Mouse (Mus musculus) hindbrain, embryonic 14.5 days (tissue): ENCODE results near the gene Ccdc28b. TPM values are rescaled to one million over a fixed set of nuclear protein-coding genes. Genes with fewer than 3 reads are reported as not detected.

Experiments
- ATAC-seq: fragments of 200-750 bp; cut with Nextera tagmentation; 2 replicates; pipeline ENCODE4 v1.8.0; 2017; ENCODE audit warnings: moderate number of reproducible peaks, mild to moderate bottlenecking, moderate TSS enrichment, moderate library complexity; ENCODE audit not compliant: low FRiP score
- DNase-seq: peaks from one replicate; pipeline ENCODE4 v3.0.0-alpha.2; 2015; ENCODE audit warnings: low spot score
- H3K27ac ChIP-seq: fragments of 300-500 bp; sonication (generic); 2 replicates; pipeline ENCODE4 v1.5.1; 2014; ENCODE audit warnings: mild to moderate bottlenecking, moderate library complexity
- H3K27me3 ChIP-seq: fragments of 300-500 bp; sonication (generic); 2 replicates; pipeline ENCODE4 v1.6.1; 2014; ENCODE audit warnings: mild to moderate bottlenecking, low read length, mixed read lengths; ENCODE audit not compliant: control insufficient read depth, insufficient read depth
- H3K36me3 ChIP-seq: fragments of 300-500 bp; sonication (generic); replicated peaks from 2 replicates; pipeline ENCODE4 v1.6.1; 2014; ENCODE audit not compliant: control insufficient read depth, insufficient read depth
- H3K4me1 ChIP-seq: fragments of 300-500 bp; sonication (generic); replicated peaks from 2 replicates; pipeline ENCODE4 v1.6.1; 2014; ENCODE audit warnings: antibody characterized with exemption, low read length, mixed read lengths; ENCODE audit not compliant: control insufficient read depth, insufficient read depth
- H3K4me2 ChIP-seq: fragments of 300-500 bp; sonication (generic); replicated peaks from 2 replicates; pipeline ENCODE4 v1.6.1; 2014; ENCODE audit warnings: mild to moderate bottlenecking, moderate library complexity
- H3K4me3 ChIP-seq: fragments of 300-500 bp; sonication (generic); replicated peaks from 2 replicates; pipeline ENCODE4 v1.5.1; 2014; ENCODE audit warnings: mild to moderate bottlenecking, low read length
- H3K9ac ChIP-seq: fragments of 300-500 bp; sonication (generic); 2 replicates; pipeline ENCODE4 v1.6.1; 2014
- H3K9me3 ChIP-seq: fragments of 300-500 bp; sonication (generic); 2 replicates; pipeline ENCODE4 v1.6.1; 2016; ENCODE audit warnings: low read length; ENCODE audit not compliant: control insufficient read depth
- WGBS: fragments of 180-500 bp; shearing (Covaris S2); extraction: QIAGEN DNeasy Blood & Tissue Kit; methylation state at CpG from one replicate; pipeline ENCODE4 v1.1.7; 2014; 5-methylcytosine and 5-hydroxymethylcytosine counted together
- polyA plus RNA-seq: library from polyadenylated mRNA; unstranded; fragments of >200 nt; fragmentation: Nextera tagmentation; extraction: Ambion mirVana; gene quantifications from 2 replicates; pipeline ENCODE4 v1.2.1, GENCODE M21; 2014

The Ccdc28b gene
- polyA plus RNA-seq, 1 experiment from 2014 or later: 128 TPM

DNA sequence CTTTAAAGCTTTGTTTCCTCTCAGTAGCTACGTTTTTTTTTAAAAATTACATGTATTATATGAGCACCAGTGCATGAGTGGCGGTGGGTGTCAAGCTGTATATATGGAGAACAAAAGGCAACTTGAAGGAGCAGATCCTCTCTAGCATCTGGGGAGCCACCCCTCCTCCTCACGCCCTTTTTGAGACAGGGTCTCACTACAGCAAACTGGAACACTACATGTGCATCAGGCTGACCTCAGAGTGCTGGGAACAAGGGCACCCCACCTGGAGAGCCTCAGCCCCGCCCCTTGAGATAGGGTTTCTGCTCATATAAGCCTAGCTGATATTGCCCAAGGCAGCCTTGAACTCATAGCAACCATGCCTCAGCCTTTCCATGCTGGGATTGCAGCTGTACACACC lies 1.7 kb upstream of the Ccdc28b start:
- 46% methylated on average over 4 of the region's 4 CpGs for WGBS
- ATAC-seq: no peak
- peaks cover 32% of the 10 kb centered on the region for H3K4me1 ChIP-seq
- H3K27ac ChIP-seq: peak overlapping the region; percentile 94
- peak overlapping the region; percentile 82 for H3K4me2 ChIP-seq
- peaks cover 47% of the 10 kb centered on the region for H3K36me3 ChIP-seq
- no peaks in the 10 kb centered on the region for H3K27me3 ChIP-seq
- H3K9ac ChIP-seq: peak overlapping the region; percentile 48
- H3K9me3 ChIP-seq: no peaks in the 10 kb centered on the region
- H3K4me3 ChIP-seq: no peak overlapping the region; the same call in 1 of the 2 replicates
- DNase-seq: no peak

DNA sequence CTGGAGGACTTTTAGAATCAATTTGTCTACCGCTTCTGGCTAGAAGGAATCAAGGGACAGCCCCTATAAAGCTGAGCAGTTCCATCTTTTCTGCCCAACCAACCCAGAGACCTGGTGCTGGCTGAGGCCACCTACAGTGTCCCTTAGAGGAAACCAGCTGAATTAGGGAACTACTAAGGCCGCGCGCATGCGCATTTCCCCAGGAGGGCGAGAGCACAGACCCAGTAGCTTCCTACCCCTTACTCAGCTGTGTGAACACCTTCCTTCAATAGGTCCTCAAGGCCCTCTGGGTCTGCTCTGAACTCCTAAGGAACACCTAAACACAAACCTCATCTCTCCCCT lies 1.3 kb upstream of the Ccdc28b start:
- Histone ChIP-seq H3K9ac (peak overlapping the region; percentile 48), H3K27ac (peak overlapping the region; percentile 94), H3K36me3 (peaks cover 42% of the 10 kb centered on the region), H3K27me3 (no peaks in the 10 kb centered on the region), H3K4me2 (peak overlapping the region; percentile 82), H3K4me1 (peaks cover 32% of the 10 kb centered on the region), H3K9me3 (no peaks in the 10 kb centered on the region), H3K4me3 (peak overlapping the region; percentile 49)
- DNase-seq (peak; percentile 65), ATAC-seq (no peak)
- 0% methylated on average over 6 of the region's 6 CpGs for WGBS

DNA sequence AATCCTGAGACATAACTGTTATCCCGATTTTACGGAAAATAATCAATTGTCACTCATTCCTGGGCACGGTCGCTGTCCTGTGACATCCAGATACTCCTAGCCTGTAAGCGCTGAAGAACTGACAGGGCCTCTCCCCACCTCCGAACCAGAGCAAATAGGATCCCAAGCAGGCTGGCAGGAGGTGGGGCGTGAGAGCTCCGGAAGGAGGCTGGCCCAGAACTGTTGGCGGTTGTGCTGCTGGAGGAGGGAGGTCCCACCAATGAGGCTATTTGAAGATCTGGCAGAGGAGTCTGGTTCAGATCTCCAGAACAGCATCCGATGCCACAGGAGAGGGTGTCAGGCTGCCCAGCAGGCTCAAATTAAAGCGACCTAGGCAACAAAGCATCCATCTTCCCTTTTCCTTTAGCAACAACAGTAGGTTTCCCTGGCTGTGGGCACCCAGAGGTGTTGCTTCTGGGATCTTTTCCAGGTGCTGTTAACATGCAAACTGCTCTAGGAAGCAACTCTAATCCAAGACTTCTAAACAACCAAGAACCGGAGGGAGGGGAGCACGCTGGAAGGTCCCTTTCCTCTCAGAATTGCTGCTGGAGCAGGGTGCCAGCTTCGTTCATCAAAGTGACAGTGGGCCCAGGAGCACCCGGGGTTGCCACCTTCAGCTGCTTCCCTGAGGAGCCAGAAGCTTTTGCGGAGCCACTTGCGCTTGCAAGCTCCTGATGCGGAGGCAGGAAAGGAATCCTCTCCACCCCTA lies 708 bp upstream of the Ccdc28b start:
- Histone ChIP-seq H3K9ac (peak overlapping the region; percentile 66), H3K36me3 (peaks cover 36% of the 10 kb centered on the region), H3K9me3 (no peaks in the 10 kb centered on the region), H3K4me3 (peak overlapping the region; percentile 49), H3K27ac (peak overlapping the region; percentile 94), H3K27me3 (no peaks in the 10 kb centered on the region), H3K4me2 (peak overlapping the region; percentile 82), H3K4me1 (peaks cover 32% of the 10 kb centered on the region)
- under 1% methylated on average over 18 of the region's 18 CpGs for WGBS
- ATAC-seq (peak; percentile 93), DNase-seq (peak; percentile 84)

DNA sequence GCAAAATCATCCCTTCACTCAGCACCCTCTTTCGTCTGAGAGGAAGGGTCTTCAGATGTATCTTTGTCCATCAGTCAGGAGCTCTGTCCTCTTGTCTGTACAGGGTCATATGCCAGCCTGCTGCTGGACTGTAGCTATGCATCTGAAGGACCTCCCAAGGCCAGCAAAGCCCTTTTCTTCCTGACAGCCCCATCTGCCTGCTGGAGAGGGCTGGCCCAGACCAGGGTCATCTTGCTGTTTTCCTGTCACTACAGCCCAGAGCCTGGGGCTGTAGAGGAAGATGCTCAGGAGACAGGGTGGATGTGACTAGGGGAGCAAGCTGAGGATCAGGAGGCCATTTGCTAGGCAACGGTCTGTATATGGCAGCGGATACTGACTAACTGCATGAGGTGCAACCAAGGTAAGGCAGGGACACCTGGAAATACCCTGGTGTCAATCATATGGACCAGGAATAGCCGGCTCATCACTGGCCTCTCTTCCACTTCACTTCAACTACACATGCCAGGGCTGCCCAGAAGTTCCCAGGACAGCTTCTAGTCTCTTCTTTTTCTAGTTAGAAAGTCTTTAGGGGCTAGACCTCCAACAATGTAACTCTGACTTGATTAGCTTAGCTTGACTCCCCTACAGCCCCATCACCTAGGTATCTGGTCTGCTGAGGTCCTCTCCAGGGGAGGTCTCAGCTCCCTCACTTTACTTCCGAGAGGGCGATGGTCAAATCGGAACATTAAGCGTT lies 778 bp downstream of the Ccdc28b start:
- Histone ChIP-seq H3K4me3 (peak overlapping the region; percentile 49), H3K4me2 (peak overlapping the region; percentile 82), H3K9me3 (no peaks in the 10 kb centered on the region), H3K9ac (peak overlapping the region; percentile 66), H3K36me3 (peaks cover 22% of the 10 kb centered on the region), H3K27me3 (no peaks in the 10 kb centered on the region), H3K4me1 (peaks cover 37% of the 10 kb centered on the region), H3K27ac (peak overlapping the region; percentile 94)
- ATAC-seq: no peak
- 18% methylated on average over 8 of the region's 8 CpGs for WGBS
- no peak for DNase-seq

DNA sequence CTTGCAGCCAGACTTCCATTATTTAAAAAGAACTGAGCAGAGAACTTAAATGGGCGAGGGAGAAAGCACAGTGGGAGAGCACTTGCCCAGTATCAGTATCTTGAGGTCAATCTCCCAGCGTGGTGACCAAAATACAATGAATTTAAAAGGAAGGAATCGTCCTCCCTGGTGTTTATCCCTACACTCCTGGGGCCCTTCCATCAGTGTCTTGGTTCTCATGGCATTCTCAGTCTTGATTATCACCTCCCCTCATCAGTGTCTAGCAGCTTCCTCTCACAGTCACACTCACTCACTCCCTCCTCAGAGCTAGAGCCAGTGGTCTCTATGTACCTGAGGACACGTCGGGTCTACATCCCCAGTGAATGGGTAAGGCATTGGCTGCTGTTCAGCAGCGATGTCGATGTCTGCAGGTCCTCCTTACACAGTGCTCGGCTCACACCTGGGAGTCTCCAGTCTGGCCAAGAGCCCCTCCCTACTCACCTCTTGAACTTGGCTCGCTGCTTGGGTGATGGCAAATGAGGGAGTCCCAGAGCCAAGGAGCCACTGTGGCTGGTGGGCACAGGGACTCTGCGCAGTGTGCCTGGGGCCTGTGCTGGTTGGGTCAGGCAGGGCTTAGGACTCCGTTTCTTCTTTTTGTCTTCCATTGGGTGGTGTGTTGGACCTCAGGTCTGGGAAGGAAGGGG lies 1.5 kb downstream of the Ccdc28b start:
- DNase-seq (no peak), ATAC-seq (no peak)
- Histone ChIP-seq H3K36me3 (peaks cover 17% of the 10 kb centered on the region), H3K27me3 (no peaks in the 10 kb centered on the region), H3K9ac (peak overlapping the region; percentile 66), H3K4me2 (peak overlapping the region; percentile 82), H3K27ac (peak overlapping the region; percentile 94), H3K4me1 (peaks cover 41% of the 10 kb centered on the region), H3K4me3 (peak overlapping the region; percentile 49), H3K9me3 (no peaks in the 10 kb centered on the region)
- 80% methylated on average over 11 of the region's 11 CpGs for WGBS

DNA sequence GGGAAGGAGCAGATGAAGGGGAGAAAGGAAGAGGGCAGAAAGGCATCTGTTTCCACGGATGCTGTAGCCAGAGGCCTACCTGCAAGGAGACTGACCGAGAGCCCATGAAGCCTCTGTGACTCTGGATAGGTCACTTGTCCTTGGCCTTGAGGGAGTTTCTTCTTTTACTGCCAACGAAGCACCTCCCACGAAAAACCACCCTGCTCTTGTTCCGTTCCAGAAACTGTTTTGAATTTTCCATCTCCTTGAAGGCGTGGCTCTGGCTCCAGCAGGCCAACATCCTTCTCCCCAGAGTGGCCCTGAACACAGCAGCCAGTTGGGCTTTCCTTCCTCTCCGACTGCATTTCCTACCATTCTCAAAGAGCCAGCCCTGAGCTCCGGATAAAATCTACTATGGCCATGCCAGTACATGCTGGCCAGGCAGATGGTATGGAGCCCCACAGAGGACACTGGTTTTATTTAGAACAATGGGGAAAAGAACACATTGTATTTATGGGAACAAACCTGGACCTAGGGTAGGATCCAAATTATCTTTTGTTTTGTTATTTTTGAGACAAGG lies 2.4 kb downstream of the Ccdc28b start:
- H3K4me1 ChIP-seq: peaks cover 41% of the 10 kb centered on the region
- H3K4me3 ChIP-seq: no peak overlapping the region
- H3K27me3 ChIP-seq: no peaks in the 10 kb centered on the region
- ATAC-seq (no peak), DNase-seq (no peak)
- WGBS: 91% methylated on average over 8 of the region's 8 CpGs
- H3K4me2 ChIP-seq: peak overlapping the region; percentile 82
- H3K27ac ChIP-seq: no peak overlapping the region
- no peaks in the 10 kb centered on the region for H3K9me3 ChIP-seq
- H3K9ac ChIP-seq: 0 out of 2 replicates have a peak overlapping the region, but pooled peaks have one; percentile 3
- peaks cover 17% of the 10 kb centered on the region for H3K36me3 ChIP-seq

DNA sequence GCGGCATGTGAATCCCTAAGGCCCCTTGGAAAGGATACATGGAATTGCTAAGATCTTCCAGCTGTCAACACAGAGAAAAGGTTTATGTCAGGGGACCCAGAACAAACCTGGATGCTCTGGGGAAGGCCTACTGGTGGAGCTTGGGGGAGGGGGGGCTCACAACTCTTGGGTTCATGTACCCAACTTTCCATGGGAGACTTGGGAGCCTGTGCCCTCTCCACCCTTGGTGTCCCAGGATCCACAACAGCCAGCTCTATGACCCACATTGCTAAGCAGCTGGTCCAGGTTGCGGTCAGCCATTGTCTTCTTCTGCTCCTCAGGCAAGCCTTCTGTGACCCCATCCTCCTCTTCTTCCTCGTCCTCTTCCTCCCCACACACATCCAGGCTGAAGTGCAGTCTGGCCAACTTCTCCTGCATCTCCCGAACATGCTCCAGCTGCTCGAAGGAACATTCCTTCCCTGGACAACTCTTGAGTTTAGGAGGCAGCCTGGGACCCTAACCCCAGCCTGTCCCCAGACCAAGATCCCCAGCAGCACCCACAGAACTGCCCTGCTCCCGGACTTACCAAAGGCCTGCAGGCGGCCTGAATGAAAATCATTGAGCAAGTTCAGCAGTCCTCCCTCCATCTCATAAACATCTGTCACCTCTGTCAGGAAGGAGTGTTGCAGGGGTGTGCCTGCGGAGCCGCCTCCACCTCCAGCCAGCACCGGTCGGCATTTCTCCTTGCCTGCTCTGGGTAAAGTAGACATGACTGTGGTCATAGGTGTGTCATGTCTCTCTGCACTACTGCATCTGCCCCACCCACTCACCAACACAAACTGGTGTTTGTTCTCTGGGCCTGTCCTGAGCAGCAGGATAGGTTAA lies 3.1 kb downstream of the Ccdc28b start:
- no peak for ATAC-seq
- H3K27me3 ChIP-seq: no peaks in the 10 kb centered on the region
- peaks cover 17% of the 10 kb centered on the region for H3K36me3 ChIP-seq
- peak overlapping the region; percentile 13; the same call in 1 of the 2 replicates for H3K4me2 ChIP-seq
- no peaks in the 10 kb centered on the region for H3K9me3 ChIP-seq
- H3K9ac ChIP-seq: 0 out of 2 replicates have a peak overlapping the region, but pooled peaks have one; percentile 3
- 89% methylated on average over 11 of the region's 11 CpGs for WGBS
- no peak overlapping the region for H3K27ac ChIP-seq
- DNase-seq: no peak
- no peak overlapping the region for H3K4me3 ChIP-seq
- H3K4me1 ChIP-seq: peaks cover 39% of the 10 kb centered on the region

DNA sequence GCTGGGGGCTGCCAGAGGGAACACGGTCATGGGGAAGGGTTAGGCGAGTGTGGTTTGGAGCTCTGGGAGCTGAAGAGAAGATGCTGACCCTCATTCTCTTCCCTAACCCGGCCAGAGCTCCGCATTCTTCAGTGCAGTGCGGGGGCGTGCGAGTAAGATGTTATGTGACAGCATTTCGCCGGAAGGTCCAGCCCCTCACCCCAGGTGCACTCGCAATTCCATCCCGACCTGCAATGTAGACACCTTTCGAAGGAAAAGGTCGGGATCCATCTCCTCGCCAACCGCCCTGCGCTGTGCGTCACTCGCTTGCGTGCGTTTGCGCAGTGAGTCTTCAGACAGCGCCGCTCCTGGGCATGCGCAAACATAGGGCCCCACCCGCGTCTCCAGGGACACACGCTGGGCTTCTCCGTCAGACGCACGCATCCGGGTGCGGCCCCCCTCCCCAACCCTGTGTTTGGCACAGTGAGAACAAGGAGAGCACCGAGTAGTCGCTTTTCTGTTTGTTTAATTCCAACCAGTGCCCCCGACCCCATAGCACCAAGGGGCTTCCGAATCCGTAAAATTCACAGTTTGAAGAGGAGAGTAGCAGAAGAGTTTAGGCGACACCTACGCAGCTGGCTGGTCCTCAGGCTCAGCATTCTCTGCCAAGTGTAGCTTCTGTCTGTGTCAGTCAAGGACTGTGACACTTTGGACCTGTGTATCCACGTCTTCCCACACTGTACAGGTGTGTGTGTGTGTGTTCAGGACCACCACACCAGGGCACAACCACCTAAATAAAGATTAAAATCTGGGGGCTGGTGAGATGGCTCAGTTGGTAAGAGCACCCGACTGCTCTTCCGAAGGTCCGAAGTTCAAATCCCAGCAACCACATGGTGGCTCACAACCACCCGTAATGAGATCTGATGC lies 4.7 kb downstream of the Ccdc28b start, which contains the start of gene Iqcc:
Gene Iqcc, minus strand, starts transcription at position 314 of the 906 bp plus-strand sequence.
- peak; percentile 91 for ATAC-seq

More for the DNA sequence above, 4.7 kb downstream of the Ccdc28b start, which contains the start of gene Iqcc:
- Histone ChIP-seq H3K9ac (peak within 1 kb of the TSS; percentile 78), H3K36me3 (peaks cover 19% of the 10 kb centered on the region), H3K4me2 (peak within 1 kb of the TSS; percentile 60), H3K27ac (peak within 1 kb of the TSS; percentile 91), H3K4me1 (peaks cover 27% of the 10 kb centered on the region), H3K4me3 (peak within 1 kb of the TSS; percentile 52), H3K27me3 (no peaks in the 10 kb centered on the region), H3K9me3 (no peaks in the 10 kb centered on the region)
- 5% methylated on average over 43 of the region's 44 CpGs for WGBS
- DNase-seq: peak; percentile 97
